Mouse (Mus musculus): ENCODE measurements at regions not wholly inside any gene's neighbourhood (a gene's known extent, or its start where the extent isn't known, plus 50 kb on each side); places are given as distances from the start of the nearest gene placed in this dataset.
A peak's percentile ranks its signal among the peaks of the same experiment; 100 is the strongest.

DNA sequence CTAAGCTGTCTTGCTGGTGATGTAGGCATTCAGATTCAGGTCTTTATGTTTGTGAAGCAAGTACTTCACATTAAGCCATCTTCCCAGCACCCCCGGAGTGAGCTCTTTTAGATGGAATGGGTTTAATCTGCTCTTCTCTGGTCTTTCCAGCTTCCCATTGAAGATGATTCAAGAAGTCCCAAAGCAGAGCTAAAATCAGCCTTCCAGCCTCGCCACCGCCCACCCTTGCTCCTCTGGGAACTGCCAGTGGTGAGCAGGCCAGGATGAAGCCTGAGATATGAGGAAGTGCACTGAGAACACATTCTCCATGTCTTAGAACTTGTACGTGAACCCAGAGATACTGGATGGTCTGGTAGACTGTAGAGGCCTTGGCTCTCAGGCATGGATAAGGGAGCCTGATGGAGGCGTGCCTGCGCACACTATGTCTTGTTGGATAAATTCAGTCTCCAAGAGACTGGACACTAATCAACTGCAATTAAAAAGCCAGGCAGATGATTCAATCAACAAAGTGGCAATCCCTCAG lies 51.3 kb upstream of the Mrtfb start:
- no peak for DNase-seq (ENCODE audit: extremely low spot score, low spot score)

DNA sequence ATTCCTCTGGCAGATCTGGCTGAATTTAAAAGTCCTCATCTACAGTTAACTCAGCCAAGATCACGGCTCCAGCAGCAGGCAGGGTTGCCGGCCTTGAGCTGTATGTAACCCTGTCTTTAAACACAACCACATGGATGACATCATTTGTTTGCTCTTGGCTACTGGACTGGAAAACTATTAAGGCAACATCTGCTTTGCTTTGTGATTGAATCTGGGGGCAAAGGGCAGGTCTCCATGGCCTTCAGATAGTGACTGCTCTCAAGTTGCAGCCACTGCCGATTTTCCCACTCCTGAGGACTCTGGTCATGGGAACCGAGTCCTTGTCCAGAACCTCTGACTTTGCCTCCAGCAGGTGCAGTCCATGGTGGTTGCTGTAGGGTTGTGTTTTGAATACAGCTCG lies 50.4 kb upstream of the Mrtfb start:
- peak; percentile 44 for DNase-seq (ENCODE audit: extremely low spot score, low spot score)
